Mouse (Mus musculus): ENCODE measurements around the gene Id1. TPM values are rescaled to one million over a fixed set of nuclear protein-coding genes. Genes with fewer than 3 reads are reported as not detected.
A peak's percentile ranks its signal among the peaks of the same experiment; 100 is the strongest.

The Id1 gene
- polyA plus RNA-seq, 1 experiment, result 59.5 TPM

GRCm38 (mm10) chr2:152738341-152738740, 2.3 kb downstream of the Id1 start:
- Histone ChIP-seq H3ac (ENCODE audit: control insufficient read depth, insufficient read length) (no peak overlapping the region), H3K79me2 (ENCODE audit: control insufficient read depth, insufficient read depth) (peaks cover 24% of the 10 kb centered on the region), H3K27me3 (ENCODE audit: control insufficient read depth, insufficient read depth, insufficient read length) (no peaks in the 10 kb centered on the region), H3K4me2 (ENCODE audit: low read depth) (peak overlapping the region; percentile 100), H3K36me3 (ENCODE audit: control insufficient read depth, insufficient read depth) (no peaks in the 10 kb centered on the region), H3K4me3 (peak overlapping the region; percentile 97)
- TF ChIP-seq CEBPB (IDR thresholded peaks at IDR 0.05; ENCODE audit: insufficient read depth, poor library complexity, severe bottlenecking) (no peak), REST (IDR thresholded peaks at IDR 0.05; ENCODE audit: insufficient read depth, insufficient read length) (no peak), E2F4 (IDR thresholded peaks at IDR 0.05; ENCODE audit: insufficient read depth) (no peak), POLR2A (IDR thresholded peaks at IDR 0.05; ENCODE audit: insufficient read length, low read depth) (no peak), MAX (IDR thresholded peaks at IDR 0.05; ENCODE audit: low read depth) (no peak)

GRCm38 (mm10) chr2:152739031-152739841, 3.2 kb downstream of the Id1 start:
- Histone ChIP-seq H3K27me3 (ENCODE audit: control insufficient read depth, insufficient read depth, insufficient read length) (no peaks in the 10 kb centered on the region), H3K4me3 (peak overlapping the region; percentile 97), H3K79me2 (ENCODE audit: control insufficient read depth, insufficient read depth) (peaks cover 24% of the 10 kb centered on the region), H3ac (ENCODE audit: control insufficient read depth, insufficient read length) (no peak overlapping the region), H3K36me3 (ENCODE audit: control insufficient read depth, insufficient read depth) (no peaks in the 10 kb centered on the region), H3K4me2 (ENCODE audit: low read depth) (peak overlapping the region; percentile 100)
- TF ChIP-seq MYOG (IDR thresholded peaks at IDR 0.05; ENCODE audit: control insufficient read depth in 1 of 3, insufficient read depth in 1 of 3, insufficient read length in 2 of 3, low read depth in 2 of 3), result peak in 2 of 3 experiments; percentile 40 to 57
- TF ChIP-seq POLR2A (IDR thresholded peaks at IDR 0.05; ENCODE audit: insufficient read length, low read depth), result peak; percentile 29
- no peak for TF ChIP-seq E2F4 (IDR thresholded peaks at IDR 0.05; ENCODE audit: insufficient read depth)
- no peak for TF ChIP-seq MAX (IDR thresholded peaks at IDR 0.05; ENCODE audit: low read depth)
- TF ChIP-seq TCF12 (IDR thresholded peaks at IDR 0.05; ENCODE audit: insufficient read depth, poor library complexity, severe bottlenecking), result no peak
- TF ChIP-seq TCF3 (IDR thresholded peaks at IDR 0.05; ENCODE audit: insufficient read length, low read depth), result no peak
- peak in 1 of 3 experiments; percentile 51 for TF ChIP-seq MYOD1 (IDR thresholded peaks at IDR 0.05; ENCODE audit: control insufficient read depth in 1 of 3, insufficient read length in 2 of 3, low read depth in 2 of 3)
- TF ChIP-seq CEBPB (IDR thresholded peaks at IDR 0.05; ENCODE audit: insufficient read depth, poor library complexity, severe bottlenecking), result peak; percentile 16; the same call in 1 of the 2 replicates
- TF ChIP-seq SRF (IDR thresholded peaks at IDR 0.05; ENCODE audit: control insufficient read depth, insufficient read length, low read depth), result no peak
- peak; percentile 69 for TF ChIP-seq POLR2AphosphoS2 (IDR thresholded peaks at IDR 0.05; ENCODE audit: insufficient read length, low read depth)

GRCm38 (mm10) chr2:152739842-152740260, 3.8 kb downstream of the Id1 start:
- Histone ChIP-seq H3K36me3 (ENCODE audit: control insufficient read depth, insufficient read depth) (no peaks in the 10 kb centered on the region), H3K79me2 (ENCODE audit: control insufficient read depth, insufficient read depth) (peaks cover 24% of the 10 kb centered on the region), H3K27me3 (ENCODE audit: control insufficient read depth, insufficient read depth, insufficient read length) (no peaks in the 10 kb centered on the region), H3K4me2 (ENCODE audit: low read depth) (peak overlapping the region; percentile 100), H3K4me3 (peak overlapping the region; percentile 97), H3ac (ENCODE audit: control insufficient read depth, insufficient read length) (no peak overlapping the region)
- TF ChIP-seq MYOD1 (IDR thresholded peaks at IDR 0.05; ENCODE audit: control insufficient read depth in 1 of 3, insufficient read length in 2 of 3, low read depth in 2 of 3) (no peak), TCF12 (IDR thresholded peaks at IDR 0.05; ENCODE audit: insufficient read depth, poor library complexity, severe bottlenecking) (no peak), POLR2A (IDR thresholded peaks at IDR 0.05; ENCODE audit: insufficient read length, low read depth) (no peak), POLR2AphosphoS2 (IDR thresholded peaks at IDR 0.05; ENCODE audit: insufficient read length, low read depth) (no peak), USF1 (IDR thresholded peaks at IDR 0.05; ENCODE audit: low read depth) (no peak), MYOG (IDR thresholded peaks at IDR 0.05; ENCODE audit: control insufficient read depth in 1 of 3, insufficient read depth in 1 of 3, insufficient read length in 2 of 3, low read depth in 2 of 3) (no peak), SRF (IDR thresholded peaks at IDR 0.05; ENCODE audit: control insufficient read depth, insufficient read length, low read depth) (no peak), MAX (IDR thresholded peaks at IDR 0.05; ENCODE audit: low read depth) (no peak), TCF3 (IDR thresholded peaks at IDR 0.05; ENCODE audit: insufficient read length, low read depth) (no peak), E2F4 (IDR thresholded peaks at IDR 0.05; ENCODE audit: insufficient read depth) (no peak)

GRCm38 (mm10) chr2:152740490-152740889, 4.4 kb downstream of the Id1 start:
- TF ChIP-seq MYOG (IDR thresholded peaks at IDR 0.05; ENCODE audit: control insufficient read depth in 1 of 3, insufficient read depth in 1 of 3, insufficient read length in 2 of 3, low read depth in 2 of 3) (no peak), TCF3 (IDR thresholded peaks at IDR 0.05; ENCODE audit: insufficient read length, low read depth) (no peak), REST (IDR thresholded peaks at IDR 0.05; ENCODE audit: insufficient read depth, insufficient read length) (no peak), MYOD1 (IDR thresholded peaks at IDR 0.05; ENCODE audit: control insufficient read depth in 1 of 3, insufficient read length in 2 of 3, low read depth in 2 of 3) (peak in 1 of 3 experiments; percentile 45), USF1 (IDR thresholded peaks at IDR 0.05; ENCODE audit: low read depth) (no peak)
- Histone ChIP-seq H3K36me3 (ENCODE audit: control insufficient read depth, insufficient read depth) (no peaks in the 10 kb centered on the region), H3ac (ENCODE audit: control insufficient read depth, insufficient read length) (no peak overlapping the region), H3K27me3 (ENCODE audit: control insufficient read depth, insufficient read depth, insufficient read length) (no peaks in the 10 kb centered on the region), H3K4me3 (no peak overlapping the region), H3K79me2 (ENCODE audit: control insufficient read depth, insufficient read depth) (peaks cover 24% of the 10 kb centered on the region), H3K4me2 (ENCODE audit: low read depth) (no peak overlapping the region)

Measured in myocyte (in vitro differentiated cells).